Mouse (Mus musculus) liver, embryonic 11.5 days (tissue): ENCODE measurements around the gene Zcchc10. TPM values are rescaled to one million over a fixed set of nuclear protein-coding genes. Genes with fewer than 3 reads are reported as not detected.
"Not testable (repeated sequence)": the region's sequence is repeated elsewhere in the genome, so short reads cannot be mapped to it uniquely, and the experiment has no call there.

Experiments used
- ATAC-seq: fragments of 200-750 bp; cut with Nextera tagmentation; replicated peaks from 2 replicates; pipeline ENCODE4 v1.8.0; 2017; ENCODE audit warnings: moderate number of reproducible peaks, mild to moderate bottlenecking, moderate TSS enrichment, moderate library complexity; ENCODE audit not compliant: low FRiP score
- DNase-seq: peaks from one replicate; pipeline ENCODE4 v3.0.0-alpha.2; 2017; ENCODE audit warnings: low spot score
- H3K27ac ChIP-seq: fragments of 300-500 bp; sonication (generic); 2 replicates; pipeline ENCODE4 v1.5.1; 2014; ENCODE audit warnings: mild to moderate bottlenecking, low read depth, low read length, control low read depth
- H3K27me3 ChIP-seq: fragments of 300-500 bp; sonication (generic); replicated peaks from 2 replicates; pipeline ENCODE4 v1.6.1; 2014; ENCODE audit warnings: low read length, mixed read lengths; ENCODE audit not compliant: control insufficient read depth, insufficient read depth
- H3K36me3 ChIP-seq: fragments of 300-500 bp; sonication (generic); 2 replicates; pipeline ENCODE4 v1.6.1; 2014; ENCODE audit warnings: mild to moderate bottlenecking, low read length, moderate library complexity, mixed read lengths; ENCODE audit not compliant: control insufficient read depth, insufficient read depth
- H3K4me1 ChIP-seq: fragments of 300-500 bp; sonication (generic); replicated peaks from 2 replicates; pipeline ENCODE4 v1.6.1; 2014; ENCODE audit warnings: low read length, mixed read lengths; ENCODE audit not compliant: control insufficient read depth, insufficient read depth
- H3K4me2 ChIP-seq: fragments of 300-500 bp; sonication (generic); 2 replicates; pipeline ENCODE4 v1.6.1; 2014; ENCODE audit warnings: mild to moderate bottlenecking, control low read depth, moderate library complexity
- H3K4me3 ChIP-seq: fragments of 300-500 bp; sonication (generic); 2 replicates; pipeline ENCODE4 v1.5.1; 2014; ENCODE audit warnings: low read depth, low read length, control low read depth
- H3K9ac ChIP-seq: fragments of 300-500 bp; sonication (generic); 2 replicates; pipeline ENCODE4 v1.6.1; 2014; ENCODE audit warnings: low read depth, low read length, control low read depth
- H3K9me3 ChIP-seq: fragments of 300-500 bp; sonication (generic); 2 replicates; pipeline ENCODE4 v1.6.1; 2016; ENCODE audit warnings: low read length, inconsistent platforms, mixed read lengths; ENCODE audit not compliant: control insufficient read depth
- WGBS: fragments of 180-500 bp; shearing (Covaris S2); extraction: QIAGEN DNeasy Blood & Tissue Kit; methylation state at CpG from one replicate; pipeline ENCODE4 v1.1.7; 2014; 5-methylcytosine and 5-hydroxymethylcytosine counted together
- polyA plus RNA-seq: library from polyadenylated mRNA; unstranded; fragments of >200 nt; fragmentation: Nextera tagmentation; extraction: Ambion mirVana; gene quantifications from 2 replicates; pipeline ENCODE4 v1.2.1, GENCODE M21; 2014

Gene Zcchc10
- polyA plus RNA-seq, 1 experiment from 2014 or later, result 36.7 TPM

GRCm38 (mm10) chr11:53308251-53308864, 16.1 kb upstream of the Zcchc10 start:
- H3K27ac ChIP-seq, result peak overlapping the region; percentile 22; the same call in 1 of the 2 replicates
- 0 out of 2 replicates have a peak, but pooled peaks cover 4% of the 10 kb centered on the region for H3K4me1 ChIP-seq
- no peak overlapping the region for H3K9ac ChIP-seq
- ATAC-seq, result no peak
- no peaks in the 10 kb centered on the region for H3K9me3 ChIP-seq
- no peak for DNase-seq
- no peaks in the 10 kb centered on the region for H3K36me3 ChIP-seq
- H3K4me3 ChIP-seq, result no peak overlapping the region
- H3K4me2 ChIP-seq, result no peak overlapping the region
- no peaks in the 10 kb centered on the region for H3K27me3 ChIP-seq

GRCm38 (mm10) chr11:53308884-53309310, 15.6 kb upstream of the Zcchc10 start:
- Histone ChIP-seq H3K4me3 (no peak overlapping the region), H3K9ac (no peak overlapping the region), H3K27me3 (no peaks in the 10 kb centered on the region), H3K36me3 (no peaks in the 10 kb centered on the region), H3K4me2 (no peak overlapping the region), H3K27ac (no peak overlapping the region), H3K9me3 (no peaks in the 10 kb centered on the region), H3K4me1 (0 out of 2 replicates have a peak, but pooled peaks cover 4% of the 10 kb centered on the region)
- WGBS, result 67% methylated on average over 2 of the region's 2 CpGs
- ATAC-seq (no peak), DNase-seq (no peak)

GRCm38 (mm10) chr11:53311385-53311784, 13.1 kb upstream of the Zcchc10 start:
- Histone ChIP-seq H3K36me3 (no peaks in the 10 kb centered on the region), H3K4me3 (no peak overlapping the region), H3K9ac (no peak overlapping the region), H3K27ac (no peak overlapping the region), H3K4me1 (peaks cover 7% of the 10 kb centered on the region; the same call in 1 of the 2 replicates), H3K4me2 (no peak overlapping the region), H3K9me3 (no peaks in the 10 kb centered on the region), H3K27me3 (no peaks in the 10 kb centered on the region)
- ATAC-seq, result no peak
- WGBS, result 68% methylated on average over 1 of the region's 1 CpGs
- DNase-seq, result no peak

- not testable (repeated sequence) for H3K36me3 ChIP-seq, DNase-seq, H3K4me2 ChIP-seq, H3K4me3 ChIP-seq, H3K9me3 ChIP-seq, H3K27ac ChIP-seq, H3K4me1 ChIP-seq, H3K27me3 ChIP-seq, H3K9ac ChIP-seq, ATAC-seq
- 56% methylated on average over 1 of the region's 1 CpGs for WGBS
These were observed 11.7 kb upstream of the Zcchc10 start for GRCm38 (mm10) chr11:53312823-53313222.

GRCm38 (mm10) chr11:53314770-53315173, 9.7 kb upstream of the Zcchc10 start:
- peaks cover 3% of the 10 kb centered on the region; the same call in 1 of the 2 replicates for H3K4me1 ChIP-seq
- no peak overlapping the region for H3K4me3 ChIP-seq
- DNase-seq (no peak), ATAC-seq (no peak)
- H3K27ac ChIP-seq, result no peak overlapping the region
- H3K4me2 ChIP-seq, result no peak overlapping the region
- no peaks in the 10 kb centered on the region for H3K36me3 ChIP-seq
- H3K9me3 ChIP-seq, result no peaks in the 10 kb centered on the region
- no peaks in the 10 kb centered on the region for H3K27me3 ChIP-seq
- no peak overlapping the region for H3K9ac ChIP-seq
- WGBS, result 31% methylated on average over 1 of the region's 1 CpGs

- Histone ChIP-seq H3K9ac (no peak overlapping the region), H3K9me3 (no peaks in the 10 kb centered on the region)
These were observed 7.5 kb upstream of the Zcchc10 start for GRCm38 (mm10) chr11:53316996-53317395.

GRCm38 (mm10) chr11:53318041-53318440, 6.4 kb upstream of the Zcchc10 start:
- no peak overlapping the region for H3K4me3 ChIP-seq
- DNase-seq (no peak), ATAC-seq (no peak)
- H3K27me3 ChIP-seq, result no peaks in the 10 kb centered on the region
- H3K36me3 ChIP-seq, result no peaks in the 10 kb centered on the region
- no peak overlapping the region for H3K4me2 ChIP-seq
- no peak overlapping the region for H3K9ac ChIP-seq
- peaks cover 3% of the 10 kb centered on the region; the same call in 1 of the 2 replicates for H3K4me1 ChIP-seq
- no peak overlapping the region for H3K27ac ChIP-seq
- H3K9me3 ChIP-seq, result no peaks in the 10 kb centered on the region
- 76% methylated on average over 7 of the region's 7 CpGs for WGBS

More at GRCm38 (mm10) chr11:53316996-53317395, 7.5 kb upstream of the Zcchc10 start:
- Histone ChIP-seq H3K36me3 (no peaks in the 10 kb centered on the region), H3K4me1 (peaks cover 3% of the 10 kb centered on the region; the same call in 1 of the 2 replicates), H3K4me3 (no peak overlapping the region), H3K27ac (no peak overlapping the region), H3K4me2 (no peak overlapping the region), H3K27me3 (no peaks in the 10 kb centered on the region)
- WGBS, result 59% methylated on average over 6 of the region's 6 CpGs
- DNase-seq, result no peak
- no peak for ATAC-seq

- H3K27ac ChIP-seq, H3K4me1 ChIP-seq, H3K9me3 ChIP-seq, H3K36me3 ChIP-seq, H3K27me3 ChIP-seq, ATAC-seq, H3K4me2 ChIP-seq, DNase-seq, H3K9ac ChIP-seq, H3K4me3 ChIP-seq: not testable (repeated sequence)
- 72% methylated on average over 3 of the region's 3 CpGs for WGBS
These were observed 5.9 kb upstream of the Zcchc10 start for GRCm38 (mm10) chr11:53318568-53318967.

GRCm38 (mm10) chr11:53319867-53320266, 4.6 kb upstream of the Zcchc10 start:
- not testable (repeated sequence) for DNase-seq, H3K4me1 ChIP-seq, H3K4me2 ChIP-seq, H3K9ac ChIP-seq, H3K36me3 ChIP-seq, ATAC-seq, H3K27ac ChIP-seq, H3K9me3 ChIP-seq, H3K27me3 ChIP-seq, H3K4me3 ChIP-seq
- 89% methylated on average over 13 of the region's 13 CpGs for WGBS
